21 mouse cellular contexts compared by ENCODE assay signal in genomic region chr17:70317779-70318178, GRCm38 (mm10).
"Had no signal": no experiment of that assay in that cellular context is flagged by ENCODE, and none has a peak within 500 bp of the region (broad histone marks: within the 10 kb centered on the region; RNA-seq: fewer than 3 reads in every experiment).

No protein-coding gene starts in this region.

- H3K27ac ChIP-seq: heart, adult 2 months; heart, embryonic 13.5 days; heart, embryonic 15.5 days; hindbrain, embryonic 10.5 days; hindbrain, embryonic 12.5 days; hindbrain, embryonic 14.5 days; intestine, embryonic 15.5 days; limb, embryonic 10.5 days; limb, embryonic 12.5 days; liver, embryonic 13.5 days had no signal

- DNase-seq: gastrocnemius, postnatal 14 days; gastrocnemius, postnatal 36 days; heart, adult 11 months; heart, adult 2 months; heart, postnatal 4 days; kidney, adult 18-20 months; kidney, adult 8-10 months; kidney, postnatal 10 days; kidney, postnatal 25 days; kidney, postnatal 4 days; liver; liver, embryonic 13.5 days had no signal

- H3K4me1 ChIP-seq: heart, embryonic 13.5 days; heart, embryonic 15.5 days; hindbrain, embryonic 10.5 days; hindbrain, embryonic 12.5 days; intestine, embryonic 15.5 days; limb, embryonic 10.5 days; limb, embryonic 12.5 days; liver, embryonic 13.5 days had no signal

- H3K4me3 ChIP-seq: heart, adult 2 months; heart, embryonic 13.5 days; heart, embryonic 15.5 days; hindbrain, embryonic 10.5 days; hindbrain, embryonic 12.5 days; intestine, embryonic 15.5 days; left cerebral cortex, adult 2 months; limb, embryonic 10.5 days; limb, embryonic 12.5 days; liver, embryonic 13.5 days had no signal
